Mouse (Mus musculus): ENCODE measurements around the gene Tmtc2.

DNA sequence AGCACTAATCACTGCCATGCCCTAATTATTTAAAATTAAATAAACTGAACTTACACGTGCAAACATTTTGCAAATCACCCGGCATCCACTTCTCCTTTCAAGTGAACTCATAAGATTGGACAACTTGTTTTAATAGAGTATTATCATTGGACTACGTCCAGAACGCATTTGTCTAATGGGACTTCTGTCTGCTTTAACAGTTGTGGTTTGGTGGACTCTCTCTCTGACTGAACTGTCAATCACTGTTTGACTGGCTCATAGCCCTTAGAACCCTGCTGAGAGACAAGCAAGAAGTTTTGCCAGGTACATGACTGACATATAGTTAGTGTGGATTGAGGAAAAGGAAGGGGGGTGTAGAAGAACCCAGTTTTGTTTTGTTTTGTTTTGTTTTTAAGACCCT is 190.2 kb downstream of the Tmtc2 start:
- TF ChIP-seq CTCF (IDR thresholded peaks at IDR 0.05; ENCODE audit: borderline replicate concordance, control insufficient read depth, extremely low read depth, insufficient read depth, low read length, poor library complexity) (no peak), POLR2A (IDR thresholded peaks at IDR 0.05; ENCODE audit: control insufficient read depth, extremely low read depth, insufficient read depth, low read length, poor library complexity) (no peak)
